Comparison of ENCODE assay signal across 9 mouse cellular contexts in the genomic region with DNA sequence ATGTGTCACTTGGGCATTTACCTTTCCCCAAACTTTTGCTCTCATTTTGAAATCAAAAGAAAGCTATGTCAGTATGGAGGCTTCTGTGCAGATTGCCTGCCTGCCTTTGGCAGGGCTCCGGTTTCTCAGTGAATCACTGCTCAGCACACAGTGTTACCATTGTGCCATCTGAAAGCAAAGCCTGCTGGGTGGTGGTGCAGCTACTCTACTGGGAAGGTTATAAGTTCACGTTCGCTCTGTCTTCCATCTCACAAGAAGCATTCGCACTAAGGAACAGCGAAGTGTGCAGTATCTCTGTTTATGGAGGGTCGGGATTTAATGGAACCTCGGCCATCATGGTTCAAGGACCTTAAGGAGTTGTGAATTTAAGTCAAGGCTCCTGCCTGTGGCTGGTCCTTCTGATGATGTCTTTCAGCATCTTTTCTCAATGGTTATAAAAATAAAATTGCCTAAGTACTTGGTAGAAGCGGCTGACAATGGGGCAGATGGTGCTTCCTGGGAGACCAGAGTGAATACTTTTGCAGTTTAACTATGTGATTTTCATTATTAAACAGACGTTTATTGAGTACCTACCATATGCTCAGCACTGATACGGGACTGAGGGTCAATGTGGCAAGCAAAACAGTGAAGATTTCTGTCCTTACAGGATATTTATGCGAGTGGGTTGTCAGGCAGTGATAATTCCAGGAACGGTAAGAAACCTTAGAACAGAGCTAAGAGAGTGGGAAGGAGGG.
DNase-seq lines count a peak whose midpoint lies in the region; ATAC-seq lines count a peak whose summit lies in the region.
"Had no signal": no experiment of that assay in that cellular context is flagged by ENCODE, and none has a peak within 500 bp of the region (broad histone marks: within the 10 kb centered on the region; RNA-seq: fewer than 3 reads in every experiment).

No protein-coding gene starts in this region.

- DNase-seq in forebrain, embryonic 10.5 days (ENCODE audit: extremely low spot score, low spot score): no peak
- DNase-seq in frontal cortex, postnatal 10 days (ENCODE audit: low spot score in 2 of 2): peak; percentile 39 to 44
- peak; percentile 55 for DNase-seq in left cerebral cortex, adult 11 months (ENCODE audit: low spot score)
- peak; percentile 76 for DNase-seq in right cerebral cortex, adult 18-20 months
- no peak for DNase-seq in heart, postnatal 14 days
- DNase-seq in ovary, adult 18-20 months (ENCODE audit: low spot score): no peak
- DNase-seq in gastrocnemius, postnatal 25 days: no peak

- no peaks in the 10 kb centered on the region for H3K27me3 ChIP-seq in forebrain, embryonic 12.5 days
- H3K27me3 ChIP-seq in forebrain, embryonic 10.5 days (ENCODE audit: poor library complexity, severe bottlenecking): no peaks in the 10 kb centered on the region

- H3K4me3 ChIP-seq in forebrain, embryonic 12.5 days (replicated peaks): no peak overlapping the region
- H3K4me3 ChIP-seq in forebrain, embryonic 10.5 days: no peak overlapping the region

- peaks cover 9% of the 10 kb centered on the region for H3K4me1 ChIP-seq in forebrain, embryonic 12.5 days
- H3K4me1 ChIP-seq in forebrain, embryonic 10.5 days: peaks cover 10% of the 10 kb centered on the region

- H3K27ac ChIP-seq in forebrain, embryonic 12.5 days: no peak overlapping the region
- H3K27ac ChIP-seq in forebrain, embryonic 10.5 days: no peak overlapping the region
- H3K27ac ChIP-seq: macrophage had no signal

- no peak overlapping the region for H3K4me2 ChIP-seq in forebrain, embryonic 12.5 days

- ATAC-seq in forebrain, embryonic 12.5 days (ENCODE audit: low FRiP score): peak; percentile 63; the same call in 1 of the 2 replicates

- no peak overlapping the region for H3K9ac ChIP-seq in forebrain, embryonic 12.5 days

- intact Hi-C loops in heart, postnatal 14 days (cut with DNase I): no loop called here

- H3K36me3 ChIP-seq in forebrain, embryonic 12.5 days (replicated peaks): no peaks in the 10 kb centered on the region
- no peaks in the 10 kb centered on the region for H3K36me3 ChIP-seq in forebrain, embryonic 10.5 days (replicated peaks)

- H3K9me3 ChIP-seq in forebrain, embryonic 12.5 days: no peaks in the 10 kb centered on the region
- no peaks in the 10 kb centered on the region for H3K9me3 ChIP-seq in forebrain, embryonic 10.5 days

- WGBS in forebrain, embryonic 12.5 days: 67% methylated on average over 12 of the region's 12 CpGs
- 82% methylated on average over 12 of the region's 12 CpGs for WGBS in forebrain, embryonic 10.5 days

Comparison
In these comparisons a context has a peak if more than half of its experiments do, and no peak if none do; other contexts are left out.
1. DNase-seq: peak in frontal cortex, postnatal 10 days (2 of 2), left cerebral cortex, adult 11 months (single experiment) and right cerebral cortex, adult 18-20 months (single experiment); none in forebrain, embryonic 10.5 days (single experiment), heart, postnatal 14 days (0 of 2), ovary, adult 18-20 months (single experiment) and gastrocnemius, postnatal 25 days (single experiment).